Mouse (Mus musculus): ENCODE results near the gene Tenm2. TPM values are rescaled to one million over a fixed set of nuclear protein-coding genes. Genes with fewer than 3 reads are reported as not detected.

Gene Tenm2
- polyA plus RNA-seq, 1 experiment from 2014 or later = 39.5 TPM

GRCm38 (mm10) chr11:36351341-36351740 lies 884.4 kb downstream of the Tenm2 start:
- no peak for ATAC-seq (replicated peaks)
- H3K4me3 ChIP-seq = no peak overlapping the region
- no peaks in the 10 kb centered on the region for H3K36me3 ChIP-seq
- H3K27ac ChIP-seq (replicated peaks) = no peak overlapping the region
- no peaks in the 10 kb centered on the region for H3K9me3 ChIP-seq
- H3K27me3 ChIP-seq = no peaks in the 10 kb centered on the region
- H3K4me2 ChIP-seq (replicated peaks) = no peak overlapping the region
- peaks cover 13% of the 10 kb centered on the region; the same call in 1 of the 2 replicates for H3K4me1 ChIP-seq
- WGBS = 89% methylated on average over 6 of the region's 6 CpGs
- H3K9ac ChIP-seq (replicated peaks) = no peak overlapping the region

- Histone ChIP-seq H3K4me2 (replicated peaks) (no peak overlapping the region), H3K4me3 (no peak overlapping the region), H3K4me1 (peaks cover 13% of the 10 kb centered on the region; the same call in 1 of the 2 replicates), H3K36me3 (no peaks in the 10 kb centered on the region), H3K27ac (replicated peaks) (no peak overlapping the region), H3K9me3 (no peaks in the 10 kb centered on the region), H3K27me3 (no peaks in the 10 kb centered on the region), H3K9ac (replicated peaks) (no peak overlapping the region)
- peak; percentile 58 for ATAC-seq (replicated peaks)
- 38% methylated on average over 1 of the region's 1 CpGs for WGBS
Measured at GRCm38 (mm10) chr11:36350264-36350663, 885.5 kb downstream of the Tenm2 start.

GRCm38 (mm10) chr11:36349856-36350255 lies 885.9 kb downstream of the Tenm2 start:
- Histone ChIP-seq H3K4me3 (no peak overlapping the region), H3K4me1 (peaks cover 13% of the 10 kb centered on the region; the same call in 1 of the 2 replicates), H3K4me2 (replicated peaks) (no peak overlapping the region), H3K27me3 (no peaks in the 10 kb centered on the region), H3K9ac (replicated peaks) (no peak overlapping the region), H3K9me3 (no peaks in the 10 kb centered on the region), H3K36me3 (no peaks in the 10 kb centered on the region), H3K27ac (replicated peaks) (no peak overlapping the region)
- ATAC-seq (replicated peaks) = peak; percentile 66
- 3% methylated on average over 2 of the region's 2 CpGs for WGBS

GRCm38 (mm10) chr11:36341799-36342198 lies 894.0 kb downstream of the Tenm2 start:
- no peaks in the 10 kb centered on the region for H3K27me3 ChIP-seq
- no peak overlapping the region for H3K4me2 ChIP-seq (replicated peaks)
- no peak for ATAC-seq (replicated peaks)
- 69% methylated on average over 3 of the region's 3 CpGs for WGBS
- no peaks in the 10 kb centered on the region for H3K36me3 ChIP-seq
- no peak overlapping the region for H3K27ac ChIP-seq (replicated peaks)
- H3K4me1 ChIP-seq = 0 out of 2 replicates have a peak, but pooled peaks cover 4% of the 10 kb centered on the region
- no peak overlapping the region for H3K4me3 ChIP-seq
- H3K9me3 ChIP-seq = no peaks in the 10 kb centered on the region
- no peak overlapping the region for H3K9ac ChIP-seq (replicated peaks)

- Histone ChIP-seq H3K9me3 (no peaks in the 10 kb centered on the region), H3K27me3 (no peaks in the 10 kb centered on the region), H3K36me3 (no peaks in the 10 kb centered on the region), H3K4me1 (peaks cover 17% of the 10 kb centered on the region), H3K9ac (replicated peaks) (no peak overlapping the region), H3K4me3 (no peak overlapping the region), H3K27ac (replicated peaks) (no peak overlapping the region), H3K4me2 (replicated peaks) (no peak overlapping the region)
- ATAC-seq (replicated peaks) = no peak
- WGBS = 77% methylated on average over 4 of the region's 4 CpGs
Measured at GRCm38 (mm10) chr11:36338424-36338823, 897.3 kb downstream of the Tenm2 start.

GRCm38 (mm10) chr11:36337063-36337462 lies 898.7 kb downstream of the Tenm2 start:
- 70% methylated on average over 6 of the region's 6 CpGs for WGBS

GRCm38 (mm10) chr11:36335147-36335546 lies 900.6 kb downstream of the Tenm2 start:
- H3K4me3 ChIP-seq = no peak overlapping the region
- no peak overlapping the region for H3K9ac ChIP-seq (replicated peaks)
- no peak overlapping the region for H3K4me2 ChIP-seq (replicated peaks)
- ATAC-seq (replicated peaks) = no peak
- no peaks in the 10 kb centered on the region for H3K9me3 ChIP-seq
- peaks cover 28% of the 10 kb centered on the region for H3K4me1 ChIP-seq
- H3K27ac ChIP-seq (replicated peaks) = no peak overlapping the region
- WGBS = 25% methylated on average over 5 of the region's 5 CpGs
- no peaks in the 10 kb centered on the region for H3K36me3 ChIP-seq
- no peaks in the 10 kb centered on the region for H3K27me3 ChIP-seq

More at GRCm38 (mm10) chr11:36337063-36337462, 898.7 kb downstream of the Tenm2 start:
- Histone ChIP-seq H3K9ac (replicated peaks) (no peak overlapping the region), H3K4me2 (replicated peaks) (no peak overlapping the region), H3K4me3 (no peak overlapping the region), H3K27ac (replicated peaks) (no peak overlapping the region), H3K36me3 (no peaks in the 10 kb centered on the region), H3K27me3 (no peaks in the 10 kb centered on the region), H3K4me1 (peaks cover 21% of the 10 kb centered on the region), H3K9me3 (no peaks in the 10 kb centered on the region)
- no peak for ATAC-seq (replicated peaks)

GRCm38 (mm10) chr11:36334100-36334735 lies 901.5 kb downstream of the Tenm2 start:
- ATAC-seq (replicated peaks) = no peak
- H3K27me3 ChIP-seq = no peaks in the 10 kb centered on the region
- H3K36me3 ChIP-seq = no peaks in the 10 kb centered on the region
- H3K4me3 ChIP-seq = no peak overlapping the region
- 1% methylated on average over 7 of the region's 7 CpGs for WGBS
- H3K4me1 ChIP-seq = peaks cover 28% of the 10 kb centered on the region
- no peaks in the 10 kb centered on the region for H3K9me3 ChIP-seq
- no peak overlapping the region for H3K9ac ChIP-seq (replicated peaks)
- no peak overlapping the region for H3K4me2 ChIP-seq (replicated peaks)
- no peak overlapping the region for H3K27ac ChIP-seq (replicated peaks)

GRCm38 (mm10) chr11:36332222-36332621 lies 903.5 kb downstream of the Tenm2 start:
- no peak for ATAC-seq (replicated peaks)
- WGBS = 58% methylated on average over 12 of the region's 12 CpGs
- Histone ChIP-seq H3K9me3 (no peaks in the 10 kb centered on the region), H3K36me3 (no peaks in the 10 kb centered on the region), H3K4me2 (replicated peaks) (no peak overlapping the region), H3K9ac (replicated peaks) (no peak overlapping the region), H3K4me1 (peaks cover 26% of the 10 kb centered on the region), H3K27me3 (no peaks in the 10 kb centered on the region), H3K4me3 (no peak overlapping the region), H3K27ac (replicated peaks) (no peak overlapping the region)

GRCm38 (mm10) chr11:36331408-36332178 lies 904.2 kb downstream of the Tenm2 start:
- no peak for ATAC-seq (replicated peaks)
- Histone ChIP-seq H3K36me3 (no peaks in the 10 kb centered on the region), H3K4me1 (peaks cover 22% of the 10 kb centered on the region), H3K9me3 (no peaks in the 10 kb centered on the region), H3K27ac (replicated peaks) (no peak overlapping the region), H3K4me3 (no peak overlapping the region), H3K4me2 (replicated peaks) (no peak overlapping the region), H3K27me3 (no peaks in the 10 kb centered on the region), H3K9ac (replicated peaks) (no peak overlapping the region)
- WGBS = 49% methylated on average over 13 of the region's 13 CpGs

- WGBS = 72% methylated on average over 5 of the region's 5 CpGs
- no peak for ATAC-seq (replicated peaks)
- Histone ChIP-seq H3K4me2 (replicated peaks) (no peak overlapping the region), H3K36me3 (no peaks in the 10 kb centered on the region), H3K27ac (replicated peaks) (no peak overlapping the region), H3K9ac (replicated peaks) (no peak overlapping the region), H3K4me1 (peaks cover 9% of the 10 kb centered on the region; the same call in 1 of the 2 replicates), H3K27me3 (no peaks in the 10 kb centered on the region), H3K9me3 (no peaks in the 10 kb centered on the region), H3K4me3 (no peak overlapping the region)
Measured at GRCm38 (mm10) chr11:36327243-36327642, 908.5 kb downstream of the Tenm2 start.

- H3K9me3 ChIP-seq = no peaks in the 10 kb centered on the region
- no peak overlapping the region for H3K4me2 ChIP-seq (replicated peaks)
- ATAC-seq (replicated peaks) = no peak
- H3K27ac ChIP-seq (replicated peaks) = no peak overlapping the region
- H3K9ac ChIP-seq (replicated peaks) = no peak overlapping the region
- no peak overlapping the region for H3K4me3 ChIP-seq
- no peaks in the 10 kb centered on the region for H3K36me3 ChIP-seq
- no peaks in the 10 kb centered on the region for H3K27me3 ChIP-seq
- peaks cover 5% of the 10 kb centered on the region for H3K4me1 ChIP-seq
- 84% methylated on average over 4 of the region's 4 CpGs for WGBS
Measured at GRCm38 (mm10) chr11:36309317-36309716, 926.4 kb downstream of the Tenm2 start.

All from forebrain, embryonic 15.5 days (tissue).